Mouse (Mus musculus) midbrain, embryonic 10.5 days (tissue): ENCODE measurements around the gene Dyrk3. TPM values are rescaled to one million over a fixed set of nuclear protein-coding genes. Genes with fewer than 3 reads are reported as not detected.

Source experiments
- DNase-seq: peaks from one replicate; pipeline ENCODE4 v3.0.0-alpha.2; 2017; ENCODE audit warnings: low spot score
- H3K27ac ChIP-seq: fragments of 300-500 bp; sonication (generic); replicated peaks from 2 replicates; pipeline ENCODE4 v1.5.1; 2016; ENCODE audit warnings: mild to moderate bottlenecking
- H3K27me3 ChIP-seq: fragments of 300-500 bp; sonication (generic); 2 replicates; pipeline ENCODE4 v1.6.1; 2016; ENCODE audit warnings: low read depth, mild to moderate bottlenecking; ENCODE audit not compliant: poor library complexity, severe bottlenecking
- H3K36me3 ChIP-seq: fragments of 300-500 bp; sonication (generic); 2 replicates; pipeline ENCODE4 v1.6.1; 2016; ENCODE audit warnings: mild to moderate bottlenecking, moderate library complexity
- H3K4me1 ChIP-seq: fragments of 300-500 bp; sonication (generic); 2 replicates; pipeline ENCODE4 v1.6.1; 2016
- H3K4me3 ChIP-seq: fragments of 300-500 bp; sonication (generic); 2 replicates; pipeline ENCODE4 v1.5.1; 2016; ENCODE audit warnings: mild to moderate bottlenecking, moderate library complexity
- H3K9me3 ChIP-seq: fragments of 300-500 bp; sonication (generic); replicated peaks from 2 replicates; pipeline ENCODE4 v1.6.1; 2016; ENCODE audit warnings: mild to moderate bottlenecking
- WGBS: fragments of 180-500 bp; shearing (Covaris S2); methylation state at CpG from one replicate; pipeline ENCODE4 v1.1.7; 2016; 5-methylcytosine and 5-hydroxymethylcytosine counted together
- polyA plus RNA-seq: library from polyadenylated mRNA; unstranded; fragments of >200 nt; fragmentation: Nextera tagmentation; extraction: Ambion mirVana; gene quantifications from 2 replicates; pipeline ENCODE4 v1.2.1, GENCODE M21; 2016

Dyrk3 gene
- polyA plus RNA-seq, 1 experiment from 2014 or later = 15.4 TPM

GRCm38 (mm10) chr1:131084289-131084688 is 53.9 kb downstream of the Dyrk3 start:
- H3K4me1 ChIP-seq = peaks cover 99% of the 10 kb centered on the region
- no peak overlapping the region for H3K4me3 ChIP-seq
- 34% methylated on average over 8 of the region's 8 CpGs for WGBS
- H3K36me3 ChIP-seq = no peaks in the 10 kb centered on the region
- no peaks in the 10 kb centered on the region for H3K27me3 ChIP-seq
- peak overlapping the region; percentile 73 for H3K27ac ChIP-seq
- DNase-seq = no peak
- H3K9me3 ChIP-seq = no peaks in the 10 kb centered on the region

- no peaks in the 10 kb centered on the region for H3K9me3 ChIP-seq
- peaks cover 99% of the 10 kb centered on the region for H3K4me1 ChIP-seq
- no peak for DNase-seq
- H3K4me3 ChIP-seq = no peak overlapping the region
- 75% methylated on average over 4 of the region's 4 CpGs for WGBS
- no peaks in the 10 kb centered on the region for H3K36me3 ChIP-seq
- H3K27me3 ChIP-seq = no peaks in the 10 kb centered on the region
- H3K27ac ChIP-seq = peak overlapping the region; percentile 73
These were observed 54.5 kb downstream of the Dyrk3 start for GRCm38 (mm10) chr1:131083609-131084008.

- no peak for DNase-seq
- H3K36me3 ChIP-seq = no peaks in the 10 kb centered on the region
- peaks cover 99% of the 10 kb centered on the region for H3K4me1 ChIP-seq
- WGBS = 74% methylated on average over 5 of the region's 5 CpGs
- H3K9me3 ChIP-seq = no peaks in the 10 kb centered on the region
- no peak overlapping the region for H3K4me3 ChIP-seq
- peak overlapping the region; percentile 73 for H3K27ac ChIP-seq
- no peaks in the 10 kb centered on the region for H3K27me3 ChIP-seq
These were observed 55.0 kb downstream of the Dyrk3 start for GRCm38 (mm10) chr1:131083122-131083521.

GRCm38 (mm10) chr1:131080686-131081085 is 57.5 kb downstream of the Dyrk3 start:
- Histone ChIP-seq H3K36me3 (peaks cover 3% of the 10 kb centered on the region; the same call in 1 of the 2 replicates), H3K4me3 (no peak overlapping the region), H3K27me3 (no peaks in the 10 kb centered on the region), H3K4me1 (peaks cover 99% of the 10 kb centered on the region), H3K9me3 (no peaks in the 10 kb centered on the region; the same call in 1 of the 2 replicates), H3K27ac (peak overlapping the region; percentile 94)
- WGBS = 97% methylated on average over 1 of the region's 1 CpGs
- DNase-seq = no peak

GRCm38 (mm10) chr1:131079762-131080161 is 58.4 kb downstream of the Dyrk3 start:
- Histone ChIP-seq H3K27ac (peak overlapping the region; percentile 94), H3K36me3 (peaks cover 3% of the 10 kb centered on the region; the same call in 1 of the 2 replicates), H3K4me1 (peaks cover 98% of the 10 kb centered on the region), H3K27me3 (no peaks in the 10 kb centered on the region), H3K9me3 (no peaks in the 10 kb centered on the region; the same call in 1 of the 2 replicates), H3K4me3 (no peak overlapping the region)
- 79% methylated on average over 4 of the region's 4 CpGs for WGBS
- no peak for DNase-seq

- Histone ChIP-seq H3K36me3 (peaks cover 3% of the 10 kb centered on the region; the same call in 1 of the 2 replicates), H3K27me3 (no peaks in the 10 kb centered on the region), H3K27ac (peak overlapping the region; percentile 94), H3K4me3 (peak overlapping the region; percentile 29), H3K4me1 (peaks cover 98% of the 10 kb centered on the region), H3K9me3 (no peaks in the 10 kb centered on the region; the same call in 1 of the 2 replicates)
- WGBS = 19% methylated on average over 3 of the region's 3 CpGs
- peak; percentile 81 for DNase-seq
These were observed 59.3 kb downstream of the Dyrk3 start for GRCm38 (mm10) chr1:131078761-131079330.

Other genes with a start within 250 kb of the Dyrk3 start
- not detected in 2 replicates for gene Il20, start 226.9 kb downstream of the Dyrk3 start, polyA plus RNA-seq
- gene Il19, start 198.2 kb downstream of the Dyrk3 start, polyA plus RNA-seq = 0.14 TPM in 1 of 2 replicates, not detected in the other
- gene Il10, start 118.5 kb downstream of the Dyrk3 start, polyA plus RNA-seq = not detected in 2 replicates
- gene Mapkapk2, start 40.5 kb downstream of the Dyrk3 start, polyA plus RNA-seq = 50.9 and 55.7 TPM in 2 replicates
- gene Eif2d, start 14.8 kb upstream of the Dyrk3 start, polyA plus RNA-seq = 60.5 and 62.6 TPM in 2 replicates
- gene Rassf5, start 106.9 kb upstream of the Dyrk3 start, polyA plus RNA-seq = 0.93 and 1.0 TPM in 2 replicates
- gene Ikbke, start 141.3 kb upstream of the Dyrk3 start, polyA plus RNA-seq = 0.54 and 1.2 TPM in 2 replicates